Mouse (Mus musculus) common myeloid progenitor, adult 5-6 weeks (primary cell): ENCODE results near the gene Anapc11. TPM values are rescaled to one million over a fixed set of nuclear protein-coding genes. Genes with fewer than 3 reads are reported as not detected.
"Not testable (repeated sequence)": the region's sequence is repeated elsewhere in the genome, so short reads cannot be mapped to it uniquely, and the experiment has no call there.

ENCODE experiments used
- ATAC-seq: replicated peaks from 2 replicates; pipeline ENCODE4 v1.8.0; 2016; ENCODE audit warnings: low read depth, mild to moderate bottlenecking, moderate TSS enrichment, inconsistent platforms; ENCODE audit not compliant: poor library complexity, severe bottlenecking
- total RNA-seq: library from RNA; stranded (forward); fragments of 200-1000, 187-1606 nt; gene quantifications from 2 replicates; pipeline ENCODE4 v1.2.3, GENCODE M21; 2017

The Anapc11 gene
- total RNA-seq, 1 experiment from 2014 or later = 27.2 TPM

DNA sequence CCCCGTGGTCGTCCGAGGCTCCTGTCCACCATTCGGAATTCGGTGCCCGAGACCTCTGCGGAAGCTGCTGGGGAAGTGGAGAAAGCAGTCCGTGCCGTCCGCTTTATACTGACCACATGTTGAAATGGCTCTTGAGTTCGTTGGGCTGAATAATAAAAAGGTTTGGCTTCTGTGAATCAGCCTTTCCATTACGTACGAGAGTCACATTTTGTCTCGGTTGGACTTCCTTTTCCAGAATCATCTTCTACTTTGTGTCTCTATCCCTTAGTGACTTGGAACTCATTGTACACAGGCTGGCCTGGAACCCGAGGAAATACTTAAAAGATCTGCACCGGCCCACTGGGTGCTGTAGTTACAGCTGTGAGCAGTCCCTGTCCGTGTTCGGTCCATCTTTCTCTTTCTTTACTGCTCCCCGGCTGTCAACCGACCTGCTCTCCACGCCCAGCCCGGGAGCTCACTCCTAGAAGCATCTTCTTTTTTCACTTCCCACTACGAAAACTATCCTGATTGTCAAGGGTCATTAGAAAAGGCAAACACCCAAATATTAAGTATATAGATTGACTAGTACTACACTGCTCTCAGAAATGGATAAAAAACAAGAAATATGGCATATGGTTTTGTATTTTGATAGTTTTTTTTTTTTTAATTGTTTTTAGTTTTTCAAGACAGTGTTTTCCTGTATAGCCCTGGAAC is 24.5 kb upstream of the Anapc11 start:
- no peak for ATAC-seq

DNA sequence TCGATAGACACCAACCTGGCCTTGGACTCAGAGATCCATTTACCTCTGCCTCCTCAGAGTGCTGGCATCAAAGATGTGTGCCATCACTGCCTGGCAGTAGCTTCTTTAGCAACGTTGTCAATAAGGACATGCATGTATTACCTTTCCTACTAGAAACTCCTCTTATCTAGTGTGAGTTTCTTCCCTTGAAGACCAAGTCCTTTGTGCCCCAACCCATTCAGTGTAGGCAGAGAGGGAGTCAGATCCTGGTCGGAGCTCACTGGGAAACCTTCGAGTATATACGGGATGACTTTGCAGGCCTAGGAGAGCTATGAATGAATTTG is 24.0 kb upstream of the Anapc11 start:
- ATAC-seq = no peak

DNA sequence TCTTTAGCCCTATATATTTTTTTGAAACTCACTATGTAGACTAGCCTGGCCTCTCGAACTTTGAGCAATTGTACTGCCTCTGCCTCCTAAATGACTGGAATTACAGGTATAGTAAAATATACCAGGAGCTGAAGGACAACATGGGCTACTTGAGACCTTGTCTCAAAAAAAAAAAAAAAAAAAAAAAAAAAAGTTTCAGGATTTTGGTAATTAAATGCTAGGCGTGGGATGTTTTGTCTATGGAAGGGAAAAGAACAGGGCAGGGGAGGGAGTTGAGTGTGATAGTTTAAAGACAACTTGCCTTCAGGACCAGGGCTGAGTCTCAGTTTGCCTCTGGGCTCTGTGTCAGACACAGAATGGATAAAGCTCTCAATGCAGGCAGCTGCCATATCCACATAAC is 23.2 kb upstream of the Anapc11 start:
- no peak for ATAC-seq

DNA sequence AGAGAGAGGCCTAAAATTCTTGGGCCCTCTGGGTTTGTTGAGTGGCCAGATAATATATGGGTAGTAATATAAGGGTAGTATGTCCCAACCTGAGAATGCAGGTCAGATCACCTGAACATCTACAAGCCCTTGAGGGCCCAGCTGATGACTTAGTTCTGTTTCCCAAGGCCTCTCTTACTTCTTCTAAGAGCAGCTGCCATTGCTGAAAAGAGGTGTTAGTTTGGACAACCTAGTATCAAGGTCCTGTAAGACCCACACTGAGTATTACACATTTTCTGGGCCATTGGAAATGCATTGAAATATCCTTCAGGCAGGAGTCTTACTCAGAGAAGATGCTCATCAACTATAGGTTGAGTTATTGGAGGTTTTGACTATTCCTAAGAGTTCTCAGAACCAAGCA is 22.3 kb upstream of the Anapc11 start:
- ATAC-seq = no peak

DNA sequence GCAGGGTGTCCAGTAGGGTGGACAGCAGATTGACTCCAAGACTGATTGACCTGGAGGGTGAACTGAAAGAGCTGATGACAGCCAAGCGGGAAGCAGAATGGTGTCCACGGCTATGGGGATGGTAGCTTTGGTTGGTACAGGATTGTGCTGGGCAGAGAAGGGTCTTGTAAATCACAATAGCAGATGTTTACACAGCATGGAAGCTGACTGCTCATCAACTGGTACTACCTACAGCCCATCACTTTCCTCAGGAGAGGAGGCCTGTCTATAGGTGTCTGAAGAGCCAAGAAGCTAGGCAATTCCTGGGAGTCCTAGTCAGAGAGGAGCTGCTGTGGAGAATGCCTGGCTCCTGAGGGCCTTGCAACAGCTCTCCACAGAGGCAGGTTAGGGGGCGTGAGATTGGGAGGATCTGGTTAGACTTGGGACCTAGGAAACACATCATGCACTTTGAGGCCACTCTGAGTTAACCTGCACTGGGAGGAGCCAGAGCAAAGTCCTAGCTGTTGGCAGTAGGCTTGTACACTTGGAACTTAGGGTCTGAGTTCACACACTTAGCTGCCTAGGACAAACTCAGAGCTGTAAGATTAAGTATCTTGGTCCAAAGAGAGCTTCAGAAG is 21.7 kb upstream of the Anapc11 start:
- ATAC-seq = no peak

DNA sequence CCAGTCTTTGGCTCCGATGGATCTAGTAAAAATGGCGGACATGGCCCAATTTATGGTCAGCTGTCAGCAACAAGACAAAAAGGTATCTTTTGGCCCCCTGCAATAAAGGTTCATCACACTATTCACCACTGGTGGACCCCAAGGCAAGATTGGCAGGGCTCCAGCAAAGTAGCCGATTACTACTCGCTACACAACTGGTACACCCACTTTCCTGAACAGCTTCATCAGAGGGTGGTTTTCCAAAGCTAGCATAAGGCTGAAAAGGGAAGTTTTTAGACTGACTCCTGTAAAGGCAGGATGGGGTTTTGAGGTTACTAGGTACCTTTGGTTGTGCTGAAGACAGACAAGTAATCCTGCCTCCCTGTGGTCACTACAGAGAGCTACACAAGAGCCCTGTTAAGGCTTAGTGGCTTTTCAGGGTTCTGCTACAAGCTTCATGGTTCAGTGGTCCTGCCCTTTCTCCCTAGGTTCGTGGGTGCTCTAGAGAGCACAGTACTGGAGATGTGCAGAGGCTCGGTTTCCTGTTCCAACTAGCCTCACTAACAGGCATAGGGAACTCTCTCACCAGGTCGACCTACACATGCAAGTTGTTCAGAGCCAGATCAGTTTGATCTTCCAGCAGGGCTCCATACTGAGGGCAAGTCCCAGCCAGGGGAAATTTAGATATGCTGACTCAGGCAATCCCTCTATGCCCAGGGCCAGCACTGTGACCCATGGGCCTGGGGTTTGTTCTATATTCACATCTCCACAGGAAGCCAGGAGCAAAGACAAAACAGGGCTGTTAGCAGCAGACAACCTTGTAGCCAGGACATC is 20.8 kb upstream of the Anapc11 start:
- no peak for ATAC-seq

DNA sequence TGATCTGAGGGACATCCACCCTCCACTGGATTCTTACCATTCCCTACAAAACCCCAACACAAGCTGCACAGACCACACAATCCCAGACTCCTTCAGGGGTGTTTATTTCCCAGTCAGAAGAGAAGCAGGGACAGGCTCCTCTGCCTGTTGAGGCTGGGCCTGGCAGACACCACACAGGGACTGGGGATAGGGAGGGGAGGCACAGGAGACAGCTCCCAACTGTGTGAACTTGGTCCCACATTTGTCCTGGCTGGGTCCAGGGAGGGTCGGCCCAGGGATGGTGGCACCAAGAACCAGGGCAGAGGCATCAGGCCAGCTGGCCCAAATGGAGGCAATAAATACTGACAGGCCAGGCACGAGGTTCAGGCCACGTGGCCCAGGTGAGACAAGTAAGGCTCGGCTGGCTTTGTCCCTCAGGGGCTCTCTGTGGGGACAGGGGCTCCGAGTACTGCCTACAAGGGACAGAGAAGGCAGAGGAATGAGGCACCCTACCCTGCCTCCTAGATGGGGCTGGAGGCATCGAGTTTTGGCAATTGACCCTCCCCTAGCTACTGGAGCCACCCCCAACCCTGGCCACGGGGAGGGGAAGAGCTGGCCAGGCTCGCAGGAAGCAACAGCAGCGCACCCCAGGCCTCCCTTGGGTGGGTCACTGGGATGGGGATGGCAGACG is 20.1 kb upstream of the Anapc11 start:
- no peak for ATAC-seq

DNA sequence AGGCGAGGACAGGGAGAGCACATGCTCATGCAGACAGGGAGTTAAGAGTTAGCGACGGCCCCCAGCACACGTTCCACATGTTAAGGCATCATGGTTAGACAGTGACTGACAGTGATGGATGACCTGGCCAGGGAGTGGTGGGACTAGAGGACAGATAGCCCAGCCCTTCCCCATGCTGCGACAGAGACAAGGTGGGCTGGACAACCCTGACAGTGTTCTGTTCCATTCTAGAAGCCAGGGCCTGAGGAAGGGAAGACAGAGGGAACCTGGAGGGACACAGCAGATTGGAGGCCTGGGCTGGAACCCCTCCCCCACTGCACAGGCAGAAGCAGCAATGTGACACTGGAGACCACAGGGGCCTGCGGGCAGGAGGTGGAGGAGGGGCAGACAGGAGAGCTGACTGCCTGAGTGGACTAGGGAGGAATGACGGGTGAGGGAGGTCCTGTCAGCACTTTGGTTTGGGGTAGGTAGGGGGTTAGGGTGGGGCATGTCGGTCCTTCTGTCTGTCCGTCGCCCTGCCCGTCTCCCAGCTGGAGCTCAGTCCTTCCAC is 19.5 kb upstream of the Anapc11 start:
- ATAC-seq = no peak

DNA sequence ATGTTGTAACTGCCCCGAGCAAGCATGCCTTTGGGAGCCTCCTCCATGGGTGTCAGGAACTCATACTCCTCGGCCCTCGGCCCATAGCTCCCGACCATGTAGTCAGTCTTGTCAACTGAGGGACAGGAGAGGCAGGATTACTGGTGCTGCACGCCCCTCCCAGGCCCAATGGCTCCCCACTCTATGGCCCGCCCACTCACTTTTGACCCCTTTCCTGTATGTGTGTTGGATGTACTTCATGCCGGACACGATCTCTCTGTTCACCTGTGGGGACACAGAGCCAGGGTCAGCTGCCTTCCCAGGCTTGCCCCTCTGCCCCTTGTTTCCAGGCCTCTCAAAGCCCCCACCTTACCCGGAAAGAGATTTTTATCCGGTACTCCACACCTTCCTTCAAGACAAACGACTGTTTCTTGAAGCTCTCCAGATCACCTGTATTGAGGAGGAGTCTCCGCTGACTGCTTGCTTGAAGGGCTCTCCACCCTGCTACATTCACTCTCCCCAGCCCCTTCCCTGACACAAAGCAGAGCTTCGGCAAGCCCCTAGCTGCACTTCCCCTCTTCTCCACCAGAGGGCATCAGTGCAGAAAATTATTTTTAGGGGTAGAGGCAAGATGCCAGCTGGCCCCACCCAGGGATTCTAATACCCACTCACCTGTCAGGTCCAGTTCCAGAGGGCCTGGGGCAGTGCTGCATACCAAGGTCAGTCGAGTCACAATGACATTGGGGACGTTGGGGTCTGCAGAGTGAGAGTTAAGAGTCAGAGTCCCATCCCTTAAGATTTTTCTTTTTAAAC is 18.7 kb upstream of the Anapc11 start:
- 0 out of 2 replicates have a peak, but pooled peaks have one; percentile 12 for ATAC-seq

DNA sequence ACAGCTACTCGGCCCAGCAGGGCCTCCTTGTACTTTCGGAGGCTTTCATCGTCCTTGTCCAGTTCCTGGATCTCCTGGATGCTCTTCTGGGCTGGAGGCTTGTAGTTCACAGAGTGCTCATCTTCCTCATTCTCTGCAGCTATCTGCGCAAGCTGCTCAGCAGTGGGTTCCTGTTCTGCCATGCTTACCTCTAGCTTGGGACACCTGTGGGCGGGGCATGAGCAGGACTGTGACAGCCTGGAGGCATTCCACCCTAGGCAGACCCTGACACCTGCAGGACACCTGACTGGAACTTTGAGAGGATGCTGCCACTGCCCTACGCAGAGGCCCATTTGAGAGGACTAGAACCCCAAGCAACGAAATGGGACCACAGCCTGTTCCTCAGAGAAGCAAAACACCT is 18.0 kb upstream of the Anapc11 start:
- ATAC-seq = no peak

DNA sequence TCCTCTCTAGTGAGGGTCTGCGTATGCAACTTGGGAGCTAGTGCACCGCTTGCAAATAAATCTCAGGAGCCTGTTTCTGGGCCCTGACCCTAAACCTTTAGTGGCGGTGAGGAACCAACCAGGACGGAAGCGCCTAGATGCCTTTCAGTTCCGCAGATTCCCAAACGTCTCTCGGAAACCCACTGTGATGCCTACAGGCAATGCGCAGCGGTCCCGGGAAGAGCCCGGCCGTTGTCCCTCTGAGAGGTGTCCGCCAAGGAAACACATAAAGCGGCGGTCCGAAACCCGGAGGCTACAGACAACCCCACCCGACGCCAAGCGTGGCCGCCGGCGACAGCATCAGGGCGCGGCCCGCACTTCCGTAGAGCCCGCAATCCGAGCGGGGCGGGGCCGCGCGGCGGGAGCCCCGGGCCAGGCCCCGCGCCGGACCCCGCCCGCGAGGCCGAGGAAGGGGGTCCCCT is 17.3 kb upstream of the Anapc11 start:
- no peak for ATAC-seq

DNA sequence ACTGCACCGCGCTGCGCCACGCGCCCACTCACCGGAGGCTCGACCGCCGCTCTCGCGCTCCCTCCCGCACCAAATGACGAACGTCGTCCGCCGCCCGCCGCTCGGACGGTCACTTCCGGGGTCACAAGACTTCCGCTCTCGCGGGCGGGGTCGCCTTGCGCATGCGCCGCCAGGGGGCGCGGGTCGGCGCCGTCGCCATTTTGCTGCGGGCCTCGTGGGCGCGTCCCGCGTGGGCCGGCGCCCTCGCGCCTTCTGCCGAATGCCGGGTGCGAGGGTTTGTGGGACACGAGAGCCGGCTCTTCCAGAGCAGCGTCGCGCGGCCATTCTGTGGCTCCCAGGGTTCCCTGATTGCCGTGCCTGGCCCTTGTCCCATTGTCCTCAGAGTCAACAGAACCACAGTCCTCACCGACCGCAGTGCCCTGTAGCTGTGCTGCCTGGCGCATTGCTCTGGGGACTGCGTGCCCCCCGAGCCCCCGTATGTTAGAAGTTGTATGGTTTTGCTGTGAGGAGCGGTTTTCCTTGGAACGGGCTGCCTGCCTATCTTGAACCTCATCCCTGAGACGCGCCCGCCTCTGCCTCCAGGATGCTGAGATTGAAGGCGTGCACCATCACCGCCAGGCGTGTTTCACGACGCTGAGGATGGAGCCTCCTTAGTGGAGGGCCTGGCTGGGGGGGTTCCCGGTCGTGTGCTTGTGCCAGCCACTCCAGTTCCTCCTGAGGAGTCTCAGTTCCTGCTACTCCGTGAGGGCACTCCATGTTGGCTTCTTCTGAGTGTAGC is 16.5 kb upstream of the Anapc11 start, which contains the start of gene Arhgdia:
TSS of gene Arhgdia (minus strand) at position 135 of the 778 bp plus-strand sequence.
- peak; percentile 55 for ATAC-seq

DNA sequence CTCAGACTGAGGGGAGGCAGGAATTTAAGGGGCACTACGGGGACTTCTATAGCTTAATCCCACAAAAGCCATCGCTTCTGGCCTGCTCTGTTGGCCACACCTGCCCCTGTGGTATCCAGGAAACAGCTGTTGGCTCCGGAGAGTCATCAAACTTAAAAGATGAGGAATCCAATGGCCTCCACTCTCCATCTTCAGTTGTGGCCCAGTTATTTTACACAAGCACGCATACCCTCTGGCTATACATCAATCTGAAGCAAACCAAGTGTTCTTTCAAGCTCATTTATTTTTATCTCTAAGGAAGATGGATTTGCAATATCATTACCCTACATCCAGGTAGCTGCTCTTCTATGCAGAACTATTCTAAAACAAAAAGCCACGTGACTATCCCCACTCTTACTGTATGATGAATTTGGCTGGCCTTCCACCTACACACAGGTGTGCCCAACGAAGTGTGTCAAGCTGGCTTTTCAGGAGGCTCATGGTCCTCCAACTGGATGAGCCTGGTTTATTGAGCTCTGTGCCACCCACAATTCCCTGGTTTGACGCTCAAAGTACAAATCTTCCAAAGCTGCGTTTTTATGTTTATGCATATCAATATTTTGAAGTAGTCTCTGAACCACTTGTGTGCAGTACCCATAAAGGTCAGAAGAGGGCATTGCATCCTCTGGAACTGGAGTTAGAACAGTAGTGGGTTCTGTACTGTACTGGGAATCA is 15.8 kb upstream of the Anapc11 start:
- ATAC-seq = no peak

DNA sequence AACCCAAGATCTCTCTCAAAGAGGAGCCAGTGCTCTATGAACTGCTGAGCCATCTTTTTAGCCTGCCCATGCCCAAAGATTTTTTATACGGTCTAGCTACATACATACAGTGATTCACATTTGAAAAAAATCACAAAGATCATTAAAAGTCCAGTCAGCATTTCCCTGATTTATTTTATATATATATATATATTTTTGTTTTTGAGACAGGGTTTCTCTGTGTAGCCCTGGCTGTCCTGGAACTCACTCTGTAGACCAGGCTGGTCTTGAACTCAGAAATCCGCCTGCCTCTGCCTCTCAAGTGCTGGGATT is 15.3 kb upstream of the Anapc11 start:
- ATAC-seq = not testable (repeated sequence)

DNA sequence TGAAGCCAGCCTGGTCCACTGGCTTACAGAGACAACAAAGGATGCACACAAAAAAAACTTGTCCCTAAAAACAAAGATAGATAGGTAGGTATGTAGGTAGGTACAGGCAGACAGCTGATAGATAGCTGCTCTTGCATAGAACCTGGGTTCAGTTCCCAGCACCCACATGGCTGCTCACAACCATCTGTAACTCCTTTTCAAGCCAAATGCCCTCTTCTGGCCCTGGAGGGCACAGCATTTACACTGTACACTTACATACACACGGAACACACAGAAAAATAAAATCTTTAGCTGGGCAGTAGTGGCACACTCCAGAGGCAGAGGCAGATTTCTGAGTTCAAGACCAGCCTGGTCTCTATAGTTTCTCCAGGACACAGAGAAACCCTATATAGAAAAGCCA is 14.3 kb upstream of the Anapc11 start:
- no peak for ATAC-seq

DNA sequence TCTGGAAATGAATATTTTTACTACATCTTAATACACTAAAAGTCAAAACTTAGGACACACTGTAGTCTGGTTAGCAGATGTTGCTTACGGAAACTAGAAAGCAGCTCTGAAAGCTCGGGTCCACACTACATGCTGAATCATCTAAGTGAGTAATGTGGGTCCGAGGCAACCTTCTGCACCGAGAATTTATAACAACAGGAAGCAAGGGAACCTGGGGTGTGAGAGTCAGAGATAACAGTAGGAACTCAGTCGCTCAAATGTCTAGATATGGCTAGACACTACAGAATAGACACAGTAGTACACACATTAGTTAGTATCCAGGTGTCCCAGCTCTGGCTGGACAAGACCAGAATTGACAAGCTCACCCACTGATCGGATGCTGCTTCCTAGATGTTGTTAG is 9.7 kb upstream of the Anapc11 start:
- ATAC-seq = peak; percentile 67

DNA sequence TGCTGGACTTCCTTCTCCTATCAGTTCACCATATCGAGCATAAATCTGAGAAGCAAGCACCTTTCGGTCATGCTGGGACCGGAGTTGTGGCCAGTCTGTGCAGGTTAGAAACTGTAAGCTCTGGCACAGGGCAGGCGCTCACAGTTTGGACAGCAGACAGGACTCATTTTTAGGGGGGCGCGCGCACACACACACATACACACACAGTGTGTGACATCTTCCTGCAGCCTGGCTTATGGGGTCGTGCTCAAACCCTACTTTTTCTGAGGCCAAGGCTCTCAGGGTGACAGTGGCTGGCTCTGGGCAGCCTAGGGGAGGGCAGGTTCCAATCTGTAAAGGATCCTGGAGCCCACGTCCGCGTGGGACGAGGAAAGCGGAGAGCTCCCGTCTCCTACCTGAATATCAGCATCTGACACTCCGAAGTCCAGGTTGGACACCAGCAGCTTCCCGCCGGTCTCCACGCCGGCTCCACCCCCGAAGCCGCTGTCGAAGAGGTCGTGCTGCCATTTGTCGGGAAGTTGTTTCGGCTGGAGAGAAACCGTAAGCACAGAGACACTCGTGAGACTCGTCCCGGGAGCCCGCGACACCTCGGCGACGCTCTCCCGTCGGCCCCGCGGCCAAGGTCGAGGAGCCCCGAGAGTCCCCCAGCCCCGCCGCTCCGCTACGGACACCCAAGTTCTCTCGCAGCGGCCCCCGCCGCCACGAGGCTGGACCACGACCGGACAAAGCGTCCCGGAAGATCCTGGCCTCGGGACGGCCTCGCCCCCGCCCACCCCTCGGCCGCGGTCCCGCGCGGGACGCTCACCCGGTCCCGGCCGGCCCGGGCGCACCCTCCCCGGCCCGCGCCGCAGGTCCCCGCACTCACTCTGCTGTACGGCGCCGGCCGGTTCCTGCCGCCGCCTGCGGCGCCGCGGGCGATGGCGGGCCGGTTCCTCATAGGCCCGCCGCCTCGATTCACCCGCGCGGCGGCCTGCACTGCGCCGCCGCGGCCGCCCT is 683 bp upstream of the Anapc11 start:
- ATAC-seq = no peak
